Mouse (Mus musculus) embryonic facial prominence, embryonic 15.5 days (tissue): ENCODE data around the gene Psmg3. TPM values are rescaled to one million over a fixed set of nuclear protein-coding genes. Genes with fewer than 3 reads are reported as not detected.

ENCODE experiments used
- ATAC-seq: fragments of 200-750 bp; cut with Nextera tagmentation; 2 replicates; pipeline ENCODE4 v1.8.0; 2017; ENCODE audit warnings: low read depth, moderate TSS enrichment; ENCODE audit not compliant: insufficient number of reproducible peaks, low FRiP score, low TSS enrichment
- H3K27ac ChIP-seq: fragments of 300-500 bp; sonication (generic); replicated peaks from 2 replicates; pipeline ENCODE4 v1.5.1; 2015; ENCODE audit warnings: mild to moderate bottlenecking, inconsistent platforms
- H3K27me3 ChIP-seq: fragments of 300-500 bp; sonication (generic); 2 replicates; pipeline ENCODE4 v1.6.1; 2015; ENCODE audit warnings: inconsistent platforms
- H3K36me3 ChIP-seq: fragments of 300-500 bp; sonication (generic); 2 replicates; pipeline ENCODE4 v1.6.1; 2015; ENCODE audit warnings: mild to moderate bottlenecking, inconsistent platforms
- H3K4me1 ChIP-seq: fragments of 300-500 bp; sonication (generic); 2 replicates; pipeline ENCODE4 v1.6.1; 2015; ENCODE audit warnings: inconsistent platforms
- H3K4me2 ChIP-seq: fragments of 300-500 bp; sonication (generic); replicated peaks from 2 replicates; pipeline ENCODE4 v1.6.1; 2015; ENCODE audit warnings: mild to moderate bottlenecking, inconsistent platforms
- H3K4me3 ChIP-seq: fragments of 300-500 bp; sonication (generic); replicated peaks from 2 replicates; pipeline ENCODE4 v1.5.1; 2015; ENCODE audit warnings: mild to moderate bottlenecking, inconsistent platforms
- H3K9ac ChIP-seq: fragments of 300-500 bp; sonication (generic); 2 replicates; pipeline ENCODE4 v1.6.1; 2015; ENCODE audit warnings: inconsistent platforms
- H3K9me3 ChIP-seq: fragments of 300-500 bp; sonication (generic); replicated peaks from 2 replicates; pipeline ENCODE4 v1.6.1; 2016; ENCODE audit warnings: inconsistent platforms
- WGBS: fragments of 180-500 bp; shearing (Covaris S2); methylation state at CpG from one replicate; pipeline ENCODE4 v1.1.7; 2015; 5-methylcytosine and 5-hydroxymethylcytosine counted together
- polyA plus RNA-seq: library from polyadenylated mRNA; unstranded; fragments of >200 nt; fragmentation: Nextera tagmentation; extraction: Ambion mirVana; gene quantifications from 2 replicates; pipeline ENCODE4 v1.2.1, GENCODE M21; 2015

Psmg3 gene
- polyA plus RNA-seq, 1 experiment from 2014 or later: 61.0 TPM

- H3K27ac ChIP-seq: 0 out of 2 replicates have a peak overlapping the region, but pooled peaks have one; percentile 65
- no peaks in the 10 kb centered on the region for H3K9me3 ChIP-seq
- H3K9ac ChIP-seq: no peak overlapping the region
- no peak overlapping the region; the same call in none of the 2 replicates for H3K4me3 ChIP-seq
- no peaks in the 10 kb centered on the region for H3K27me3 ChIP-seq
- no peak for ATAC-seq
- H3K4me1 ChIP-seq: peaks cover 62% of the 10 kb centered on the region
- H3K36me3 ChIP-seq: no peaks in the 10 kb centered on the region
- H3K4me2 ChIP-seq: peak overlapping the region; percentile 98
- 49% methylated on average over 3 of the region's 3 CpGs for WGBS
These were observed 33.7 kb downstream of the Psmg3 start for GRCm38 (mm10) chr5:139792966-139793337.

DNA sequence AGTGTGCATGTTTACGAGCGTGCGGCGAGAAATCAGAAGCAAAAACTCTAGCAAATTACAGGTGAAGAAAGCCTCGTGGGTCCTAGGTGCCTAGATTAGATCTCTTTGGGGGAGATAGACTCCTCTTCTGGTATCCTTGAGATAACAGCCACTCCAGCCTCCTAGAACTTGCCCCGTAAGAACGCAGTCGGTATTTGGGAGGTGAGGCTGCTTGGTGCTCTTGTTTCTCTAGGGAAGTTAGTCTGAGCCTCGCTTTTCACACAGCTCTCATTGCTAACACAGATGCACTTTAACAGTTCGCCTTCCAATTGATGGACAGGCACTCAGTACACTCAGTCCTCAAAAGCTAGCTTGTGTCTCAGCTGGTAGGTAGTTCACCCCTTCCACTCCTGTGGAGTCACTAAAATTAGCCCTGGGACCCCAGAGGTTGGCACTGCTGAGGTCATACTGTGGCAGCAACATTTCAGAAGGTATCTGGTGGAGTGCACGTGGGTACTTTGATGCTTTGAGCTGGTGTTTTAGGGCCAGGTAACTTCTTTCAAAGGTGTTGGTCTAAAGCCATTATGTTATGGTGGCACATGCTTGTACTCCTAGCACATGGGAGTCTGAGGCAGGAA lies 34.4 kb downstream of the Psmg3 start:
- H3K9me3 ChIP-seq: no peaks in the 10 kb centered on the region
- peak overlapping the region; percentile 55 for H3K9ac ChIP-seq
- H3K27me3 ChIP-seq: no peaks in the 10 kb centered on the region
- H3K4me1 ChIP-seq: peaks cover 55% of the 10 kb centered on the region
- peak overlapping the region; percentile 98 for H3K4me2 ChIP-seq
- peak overlapping the region; percentile 70 for H3K4me3 ChIP-seq
- 16% methylated on average over 11 of the region's 11 CpGs for WGBS
- ATAC-seq: no peak
- no peaks in the 10 kb centered on the region for H3K36me3 ChIP-seq
- no peak overlapping the region for H3K27ac ChIP-seq

GRCm38 (mm10) chr5:139791227-139792158 lies 35.2 kb downstream of the Psmg3 start, which contains the start of gene Mafk:
Mafk (plus strand) TSS chr5:139791513.
- WGBS: under 1% methylated on average over 92 of the region's 92 CpGs
- H3K4me1 ChIP-seq: peaks cover 47% of the 10 kb centered on the region

DNA sequence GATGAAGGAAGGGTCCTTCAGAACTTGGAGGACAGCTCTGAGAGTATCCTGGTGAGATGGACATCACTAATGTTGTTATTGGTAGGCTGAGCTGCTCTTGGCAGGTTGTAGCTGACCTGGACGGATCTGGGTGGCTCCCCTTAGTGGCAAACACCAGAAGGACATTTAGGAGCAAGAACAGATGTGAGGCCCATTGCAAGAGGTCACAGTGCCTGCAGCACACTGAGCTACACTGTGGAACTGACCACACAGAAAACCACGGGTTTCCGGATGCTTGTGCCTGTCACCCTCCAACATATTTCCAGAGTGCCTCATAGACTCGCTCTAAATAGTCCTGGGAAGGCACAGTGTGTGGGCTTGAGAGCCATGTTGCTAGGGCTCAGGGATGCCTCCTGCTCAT lies 37.2 kb downstream of the Psmg3 start:
- H3K36me3 ChIP-seq: no peaks in the 10 kb centered on the region
- no peak overlapping the region for H3K4me3 ChIP-seq
- ATAC-seq: no peak
- WGBS: 58% methylated on average over 4 of the region's 4 CpGs
- H3K4me2 ChIP-seq: no peak overlapping the region
- no peak overlapping the region for H3K9ac ChIP-seq
- no peaks in the 10 kb centered on the region for H3K27me3 ChIP-seq
- peaks cover 32% of the 10 kb centered on the region for H3K4me1 ChIP-seq
- H3K9me3 ChIP-seq: no peaks in the 10 kb centered on the region
- H3K27ac ChIP-seq: no peak overlapping the region

More at GRCm38 (mm10) chr5:139791227-139792158, 35.2 kb downstream of the Psmg3 start, which contains the start of gene Mafk:
- Histone ChIP-seq H3K4me3 (peak within 1 kb of the TSS; percentile 70), H3K27me3 (no peaks in the 10 kb centered on the region), H3K4me2 (peak within 1 kb of the TSS; percentile 98), H3K36me3 (no peaks in the 10 kb centered on the region), H3K9ac (peak within 1 kb of the TSS; percentile 55), H3K27ac (peak within 1 kb of the TSS; percentile 52; the same call in 1 of the 2 replicates), H3K9me3 (no peaks in the 10 kb centered on the region)
- peak; percentile 90 for ATAC-seq

GRCm38 (mm10) chr5:139781406-139781805 lies 45.3 kb downstream of the Psmg3 start:
- H3K27me3 ChIP-seq: no peaks in the 10 kb centered on the region
- no peak overlapping the region for H3K4me3 ChIP-seq
- no peak overlapping the region for H3K27ac ChIP-seq
- H3K4me2 ChIP-seq: no peak overlapping the region
- no peak overlapping the region for H3K9ac ChIP-seq
- H3K4me1 ChIP-seq: no peaks in the 10 kb centered on the region
- ATAC-seq: no peak
- no peaks in the 10 kb centered on the region for H3K9me3 ChIP-seq
- no peaks in the 10 kb centered on the region for H3K36me3 ChIP-seq
- 80% methylated on average over 8 of the region's 8 CpGs for WGBS

DNA sequence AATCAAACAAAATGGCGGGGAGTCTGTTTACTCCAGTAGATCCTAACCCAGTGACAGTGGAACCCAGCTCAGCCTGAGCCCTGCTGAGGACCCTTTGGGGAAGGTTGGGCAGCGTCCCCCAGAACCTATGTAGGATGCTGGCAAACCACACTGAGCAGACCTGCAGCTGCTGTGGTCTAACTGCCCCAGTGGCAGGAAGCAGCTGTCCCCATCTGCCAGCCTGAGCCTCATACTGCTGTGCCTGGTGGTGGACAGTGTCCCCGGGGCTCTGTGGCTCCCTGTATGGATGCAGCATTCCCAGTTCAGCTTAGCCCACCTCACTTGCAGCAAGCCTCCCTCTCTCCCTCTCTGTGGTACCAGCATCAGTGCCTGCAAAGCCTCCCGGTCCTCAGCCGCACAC lies 49.7 kb downstream of the Psmg3 start:
- ATAC-seq: no peak
- H3K27ac ChIP-seq: no peak overlapping the region
- H3K9me3 ChIP-seq: no peaks in the 10 kb centered on the region
- H3K27me3 ChIP-seq: no peaks in the 10 kb centered on the region
- peaks cover 20% of the 10 kb centered on the region for H3K36me3 ChIP-seq
- no peak overlapping the region for H3K9ac ChIP-seq
- H3K4me1 ChIP-seq: peaks cover 17% of the 10 kb centered on the region
- no peak overlapping the region for H3K4me3 ChIP-seq
- WGBS: 67% methylated on average over 5 of the region's 5 CpGs
- H3K4me2 ChIP-seq: no peak overlapping the region

DNA sequence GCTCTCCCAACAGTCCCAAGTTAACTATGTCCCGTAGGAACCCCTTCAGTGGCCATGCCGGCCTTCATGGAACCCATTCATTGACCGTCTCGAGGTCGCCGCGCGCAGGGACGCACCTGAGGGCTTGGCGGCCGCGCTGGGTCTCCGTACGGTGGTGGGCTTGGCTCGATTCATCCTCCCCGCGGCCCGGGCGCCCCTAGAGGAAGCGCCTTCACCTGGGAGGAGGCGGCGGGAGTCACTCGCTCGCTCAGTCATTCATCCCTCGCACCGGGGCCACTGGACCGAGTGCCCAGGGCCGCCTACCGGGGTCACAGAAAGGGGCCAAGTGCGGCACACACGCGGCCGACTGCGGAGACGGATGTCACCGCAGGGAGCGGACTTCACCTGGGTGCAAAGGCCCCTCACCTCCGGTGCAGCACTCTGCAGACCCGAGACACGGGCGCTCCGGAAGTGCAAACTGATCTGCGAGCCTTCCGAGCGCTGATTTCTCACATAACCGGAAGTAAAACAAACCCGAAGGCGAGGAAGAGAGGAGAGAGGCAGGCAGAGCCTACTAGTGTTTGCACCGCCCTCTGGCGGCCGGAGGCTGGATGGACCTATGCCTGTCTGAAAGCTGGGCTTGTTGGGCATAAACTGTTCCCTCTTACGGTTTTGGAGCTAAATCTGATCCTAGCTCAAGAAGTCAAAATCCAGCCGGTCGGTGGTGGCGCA lies 51.3 kb downstream of the Psmg3 start, which contains the start of gene Ints1:
Ints1 (minus strand) TSS at position 459 of the 711 bp plus-strand sequence.
- H3K9me3 ChIP-seq: no peaks in the 10 kb centered on the region
- H3K27ac ChIP-seq: no peak within 1 kb of the TSS
- peaks cover 36% of the 10 kb centered on the region for H3K36me3 ChIP-seq
- H3K27me3 ChIP-seq: no peaks in the 10 kb centered on the region
- ATAC-seq: peak; percentile 86
- H3K4me3 ChIP-seq: peak within 1 kb of the TSS; percentile 99
- under 1% methylated on average over 55 of the region's 55 CpGs for WGBS
- peaks cover 17% of the 10 kb centered on the region for H3K4me1 ChIP-seq
- H3K9ac ChIP-seq: peak within 1 kb of the TSS; percentile 85
- H3K4me2 ChIP-seq: peak within 1 kb of the TSS; percentile 80

Other genes starting within 250 kb of the Psmg3 start
- gene Micall2, start 90.5 kb downstream of the Psmg3 start, polyA plus RNA-seq: 5.7 and 7.7 TPM in 2 replicates
- gene Ints1, start 51.2 kb downstream of the Psmg3 start, polyA plus RNA-seq: 23.0 and 23.7 TPM in 2 replicates
- gene Mafk, start 35.4 kb downstream of the Psmg3 start, polyA plus RNA-seq: 11.6 and 11.7 TPM in 2 replicates
- gene Tmem184a, start 7.0 kb downstream of the Psmg3 start, polyA plus RNA-seq: 10.7 and 12.2 TPM in 2 replicates
- gene Gm26938, start 478 bp downstream of the Psmg3 start, polyA plus RNA-seq: not detected in 2 replicates
- 2.0 and 2.5 TPM in 2 replicates for gene Elfn1, start 81.1 kb upstream of the Psmg3 start, polyA plus RNA-seq